Mouse (Mus musculus): ENCODE data around the gene Mrps34. TPM values are rescaled to one million over a fixed set of nuclear protein-coding genes. Genes with fewer than 3 reads are reported as not detected.

Mrps34 gene
- polyA plus RNA-seq, 1 experiment from 2014 or later, result 110 TPM

DNA sequence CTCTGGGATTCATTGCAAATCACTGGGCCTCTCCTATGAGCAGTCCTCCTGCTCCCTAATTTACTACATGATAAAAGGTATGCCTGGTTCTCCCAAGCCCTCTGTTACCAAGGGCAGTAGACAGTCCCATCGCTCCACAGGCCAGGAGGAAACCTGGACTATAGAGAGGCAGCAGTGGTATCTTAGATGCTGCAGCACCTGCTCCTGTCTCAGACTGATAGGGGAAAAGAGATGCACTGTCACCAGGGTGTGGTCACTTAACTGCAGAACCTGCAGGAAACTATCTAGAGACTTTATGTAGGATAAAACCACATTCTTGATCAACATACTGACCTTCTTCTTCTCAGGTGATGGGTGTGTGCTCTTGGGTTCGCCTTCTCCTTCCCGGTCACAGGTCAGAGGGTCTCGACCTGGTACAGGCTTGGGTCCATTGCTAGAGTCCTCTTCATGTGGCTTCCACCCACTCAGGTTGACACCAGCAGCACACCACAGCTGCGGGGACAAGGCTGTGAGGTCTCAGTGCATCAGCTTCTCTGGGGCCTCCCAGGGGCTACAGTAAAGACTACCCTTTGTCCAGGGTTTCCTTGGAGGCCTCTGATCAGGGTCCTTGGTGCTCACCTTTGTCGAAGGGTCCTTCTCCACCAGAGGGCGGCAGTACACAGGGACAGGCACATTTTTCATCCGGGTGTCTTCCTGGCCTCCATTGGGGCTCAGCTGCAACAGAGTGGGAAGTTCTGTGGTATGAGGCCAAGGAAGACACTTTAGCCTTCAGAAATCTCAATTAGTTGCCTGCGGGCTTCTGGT lies 8.0 kb downstream of the Mrps34 start:
- peak; percentile 65 for DNase-seq (ENCODE audit: low spot score)
- Histone ChIP-seq H3K9me3 (ENCODE audit: control insufficient read depth, low read length) (no peaks in the 10 kb centered on the region), H3K36me3 (ENCODE audit: control insufficient read depth, insufficient read depth, low read length) (peaks cover 100% of the 10 kb centered on the region), H3K27ac (ENCODE audit: low read depth) (no peak overlapping the region), H3K27me3 (replicated peaks; ENCODE audit: control insufficient read depth, insufficient read depth, low read length) (no peaks in the 10 kb centered on the region), H3K4me3 (ENCODE audit: low read depth, low read length) (no peak overlapping the region), H3K4me2 (ENCODE audit: low read length) (no peak overlapping the region), H3K9ac (ENCODE audit: low read length) (no peak overlapping the region), H3K4me1 (replicated peaks; ENCODE audit: control insufficient read depth, insufficient read depth, low read length) (no peaks in the 10 kb centered on the region)
- ATAC-seq (replicated peaks; ENCODE audit: low FRiP score, low TSS enrichment, low read depth), result no peak
- WGBS, result 68% methylated on average over 9 of the region's 9 CpGs

DNA sequence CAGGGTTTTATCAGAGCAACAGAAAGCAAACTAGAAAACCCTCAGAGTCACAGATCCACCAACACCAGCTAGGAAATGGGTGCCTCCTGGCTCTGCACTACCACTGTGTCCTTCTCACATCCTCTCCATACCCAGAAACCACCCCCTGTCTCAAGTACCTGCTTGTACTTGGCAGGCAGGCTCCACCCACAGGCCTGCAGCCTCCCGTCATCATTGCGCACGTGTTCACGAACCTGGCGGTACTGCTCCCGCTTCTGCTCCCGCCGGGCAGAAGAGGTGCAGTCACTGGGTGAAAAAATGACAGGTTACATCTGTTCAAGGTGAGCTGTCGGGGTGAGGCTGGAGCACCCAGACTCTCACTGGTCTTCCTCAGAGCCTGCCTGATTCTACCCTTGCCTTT lies 8.9 kb downstream of the Mrps34 start:
- WGBS, result 89% methylated on average over 9 of the region's 9 CpGs
- Histone ChIP-seq H3K36me3 (ENCODE audit: control insufficient read depth, insufficient read depth, low read length) (peaks cover 100% of the 10 kb centered on the region), H3K27me3 (replicated peaks; ENCODE audit: control insufficient read depth, insufficient read depth, low read length) (no peaks in the 10 kb centered on the region), H3K9me3 (ENCODE audit: control insufficient read depth, low read length) (no peaks in the 10 kb centered on the region), H3K4me3 (ENCODE audit: low read depth, low read length) (no peak overlapping the region), H3K9ac (ENCODE audit: low read length) (no peak overlapping the region), H3K27ac (ENCODE audit: low read depth) (no peak overlapping the region), H3K4me1 (replicated peaks; ENCODE audit: control insufficient read depth, insufficient read depth, low read length) (no peaks in the 10 kb centered on the region), H3K4me2 (ENCODE audit: low read length) (no peak overlapping the region)
- ATAC-seq (replicated peaks; ENCODE audit: low FRiP score, low TSS enrichment, low read depth) (no peak), DNase-seq (ENCODE audit: low spot score) (no peak)

DNA sequence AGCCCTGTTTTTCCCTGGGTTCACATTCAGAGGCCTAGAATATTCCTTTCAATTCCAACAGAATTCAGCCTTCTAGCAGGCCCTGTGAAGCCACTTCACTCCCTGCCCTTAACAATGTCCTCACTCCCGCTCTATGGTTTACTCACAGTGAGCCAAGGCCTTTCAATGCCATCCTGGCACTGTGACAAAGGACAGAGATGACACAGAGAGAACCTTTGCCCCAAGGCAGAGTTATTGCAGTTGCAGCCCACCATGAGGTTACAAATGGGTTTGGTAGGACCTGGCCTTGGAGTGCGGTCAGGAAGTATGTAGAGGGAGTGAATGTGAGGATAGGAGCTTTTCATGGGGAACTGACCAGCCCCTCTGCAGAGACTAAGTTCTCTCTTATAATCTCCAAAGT lies 12.7 kb downstream of the Mrps34 start:
- no peak overlapping the region for H3K4me3 ChIP-seq (ENCODE audit: low read depth, low read length)
- no peak overlapping the region for H3K4me2 ChIP-seq (ENCODE audit: low read length)
- no peak overlapping the region for H3K27ac ChIP-seq (ENCODE audit: low read depth)
- no peak for ATAC-seq (replicated peaks; ENCODE audit: low FRiP score, low TSS enrichment, low read depth)
- DNase-seq (ENCODE audit: low spot score), result no peak
- no peaks in the 10 kb centered on the region for H3K27me3 ChIP-seq (replicated peaks; ENCODE audit: control insufficient read depth, insufficient read depth, low read length)
- no peak overlapping the region for H3K9ac ChIP-seq (ENCODE audit: low read length)
- no peaks in the 10 kb centered on the region for H3K9me3 ChIP-seq (ENCODE audit: control insufficient read depth, low read length)
- no peaks in the 10 kb centered on the region for H3K4me1 ChIP-seq (replicated peaks; ENCODE audit: control insufficient read depth, insufficient read depth, low read length)
- WGBS, result 95% methylated on average over 2 of the region's 2 CpGs
- H3K36me3 ChIP-seq (ENCODE audit: control insufficient read depth, insufficient read depth, low read length), result peaks cover 100% of the 10 kb centered on the region

DNA sequence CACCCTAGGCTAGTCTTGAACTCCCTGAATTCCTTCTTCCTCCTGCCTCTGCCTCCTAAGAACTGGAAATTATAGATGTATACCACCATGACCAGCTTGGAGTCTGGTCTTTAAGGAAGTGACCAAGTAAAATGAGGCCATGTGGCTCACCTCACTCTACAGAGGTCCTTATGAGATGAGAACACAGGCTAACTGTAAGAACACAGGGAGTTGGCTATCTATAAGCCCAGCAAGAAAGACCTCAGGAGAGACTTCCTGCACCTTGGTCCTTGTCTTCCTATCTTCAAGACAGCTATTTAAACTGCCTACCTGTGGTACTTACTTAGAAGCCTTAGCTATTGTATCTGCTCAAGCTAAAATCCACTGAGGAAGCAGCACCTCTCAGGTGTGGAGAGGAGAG lies 19.1 kb downstream of the Mrps34 start:
- H3K27me3 ChIP-seq (replicated peaks; ENCODE audit: control insufficient read depth, insufficient read depth, low read length), result no peaks in the 10 kb centered on the region
- no peak overlapping the region for H3K27ac ChIP-seq (ENCODE audit: low read depth)
- H3K9me3 ChIP-seq (ENCODE audit: control insufficient read depth, low read length), result no peaks in the 10 kb centered on the region
- no peaks in the 10 kb centered on the region for H3K4me1 ChIP-seq (replicated peaks; ENCODE audit: control insufficient read depth, insufficient read depth, low read length)
- H3K4me2 ChIP-seq (ENCODE audit: low read length), result no peak overlapping the region
- H3K9ac ChIP-seq (ENCODE audit: low read length), result no peak overlapping the region
- DNase-seq (ENCODE audit: low spot score) (no peak), ATAC-seq (replicated peaks; ENCODE audit: low FRiP score, low TSS enrichment, low read depth) (no peak)
- H3K36me3 ChIP-seq (ENCODE audit: control insufficient read depth, insufficient read depth, low read length), result peaks cover 98% of the 10 kb centered on the region
- no peak overlapping the region for H3K4me3 ChIP-seq (ENCODE audit: low read depth, low read length)

DNA sequence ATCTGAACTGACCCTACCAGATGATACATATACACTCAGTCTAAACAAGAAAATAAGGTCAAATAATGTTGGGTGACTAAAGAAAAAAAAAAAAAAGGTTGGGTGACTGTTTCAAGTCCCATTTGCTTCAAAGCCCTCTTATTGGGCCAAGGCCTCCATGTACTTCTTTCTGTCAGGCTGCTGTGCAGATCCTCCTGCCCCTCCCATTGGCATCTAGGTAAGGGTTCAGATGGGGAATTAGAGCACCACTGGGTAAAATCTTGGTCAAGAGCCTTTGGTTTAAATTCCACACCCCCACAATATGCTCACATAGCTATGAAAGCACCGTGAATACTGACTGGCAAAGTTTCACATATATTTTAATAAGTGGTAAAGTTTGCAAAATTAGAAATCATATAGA lies 28.3 kb downstream of the Mrps34 start:
- ATAC-seq (replicated peaks; ENCODE audit: low FRiP score, low TSS enrichment, low read depth), result no peak
- Histone ChIP-seq H3K9ac (ENCODE audit: low read length) (no peak overlapping the region), H3K4me3 (ENCODE audit: low read depth, low read length) (no peak overlapping the region), H3K4me2 (ENCODE audit: low read length) (no peak overlapping the region), H3K4me1 (replicated peaks; ENCODE audit: control insufficient read depth, insufficient read depth, low read length) (no peaks in the 10 kb centered on the region), H3K27ac (ENCODE audit: low read depth) (no peak overlapping the region), H3K36me3 (ENCODE audit: control insufficient read depth, insufficient read depth, low read length) (peaks cover 98% of the 10 kb centered on the region), H3K27me3 (replicated peaks; ENCODE audit: control insufficient read depth, insufficient read depth, low read length) (no peaks in the 10 kb centered on the region), H3K9me3 (ENCODE audit: control insufficient read depth, low read length) (no peaks in the 10 kb centered on the region)
- no peak for DNase-seq (ENCODE audit: low spot score)
- WGBS, result 100% methylated on average over 1 of the region's 1 CpGs

DNA sequence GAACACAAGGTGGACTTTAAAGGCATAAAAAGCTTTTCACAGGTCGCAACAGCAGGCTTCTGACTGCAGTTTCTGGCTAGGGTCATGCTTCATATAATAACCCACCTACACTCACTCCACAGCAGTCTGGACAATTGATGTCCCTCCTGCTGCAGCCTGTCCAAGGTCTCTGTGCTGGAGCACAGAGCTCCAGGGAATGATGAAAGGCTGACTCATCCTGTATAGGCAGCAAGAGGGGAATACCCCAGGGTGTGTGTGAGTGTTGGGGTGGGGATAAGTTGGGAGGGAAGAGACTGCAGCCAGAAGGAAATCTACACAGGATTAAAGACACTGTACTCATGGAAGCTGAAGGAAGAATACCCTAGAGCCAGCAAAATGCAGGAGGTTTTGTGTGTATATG lies 34.6 kb downstream of the Mrps34 start:
- Histone ChIP-seq H3K4me1 (replicated peaks; ENCODE audit: control insufficient read depth, insufficient read depth, low read length) (0 out of 2 replicates have a peak, but pooled peaks cover 3% of the 10 kb centered on the region), H3K9ac (ENCODE audit: low read length) (no peak overlapping the region), H3K4me2 (ENCODE audit: low read length) (no peak overlapping the region), H3K9me3 (ENCODE audit: control insufficient read depth, low read length) (no peaks in the 10 kb centered on the region), H3K27me3 (replicated peaks; ENCODE audit: control insufficient read depth, insufficient read depth, low read length) (no peaks in the 10 kb centered on the region), H3K36me3 (ENCODE audit: control insufficient read depth, insufficient read depth, low read length) (peaks cover 39% of the 10 kb centered on the region), H3K4me3 (ENCODE audit: low read depth, low read length) (no peak overlapping the region), H3K27ac (ENCODE audit: low read depth) (no peak overlapping the region)
- WGBS, result 88% methylated on average over 1 of the region's 1 CpGs
- no peak for ATAC-seq (replicated peaks; ENCODE audit: low FRiP score, low TSS enrichment, low read depth)
- no peak for DNase-seq (ENCODE audit: low spot score)

DNA sequence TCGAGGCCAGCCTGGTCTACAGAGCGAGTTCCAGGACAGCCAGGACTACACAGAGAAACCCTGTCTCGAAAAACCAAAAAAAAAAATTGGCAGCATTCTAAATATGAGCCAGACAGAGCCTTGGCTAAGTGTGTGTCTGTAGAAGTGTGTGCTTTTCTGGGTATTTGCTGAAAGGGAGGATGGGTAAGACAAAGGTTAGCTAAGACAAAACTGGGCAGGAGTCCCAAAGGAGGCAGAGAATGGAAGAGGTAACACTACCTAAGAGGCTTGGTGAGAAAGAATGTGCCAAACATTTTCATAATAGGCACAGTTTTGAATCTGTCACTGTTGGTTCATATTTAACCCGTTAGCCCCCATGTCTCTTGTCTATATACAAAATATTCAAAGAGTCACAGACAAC lies 37.5 kb downstream of the Mrps34 start:
- no peaks in the 10 kb centered on the region for H3K27me3 ChIP-seq (replicated peaks; ENCODE audit: control insufficient read depth, insufficient read depth, low read length)
- DNase-seq (ENCODE audit: low spot score), result no peak
- H3K4me1 ChIP-seq (replicated peaks; ENCODE audit: control insufficient read depth, insufficient read depth, low read length), result peaks cover 16% of the 10 kb centered on the region
- WGBS, result 91% methylated on average over 4 of the region's 4 CpGs
- H3K36me3 ChIP-seq (ENCODE audit: control insufficient read depth, insufficient read depth, low read length), result peaks cover 10% of the 10 kb centered on the region
- H3K27ac ChIP-seq (ENCODE audit: low read depth), result no peak overlapping the region
- H3K4me2 ChIP-seq (ENCODE audit: low read length), result no peak overlapping the region
- H3K4me3 ChIP-seq (ENCODE audit: low read depth, low read length), result no peak overlapping the region
- ATAC-seq (replicated peaks; ENCODE audit: low FRiP score, low TSS enrichment, low read depth), result no peak
- H3K9ac ChIP-seq (ENCODE audit: low read length), result no peak overlapping the region
- no peaks in the 10 kb centered on the region for H3K9me3 ChIP-seq (ENCODE audit: control insufficient read depth, low read length)

DNA sequence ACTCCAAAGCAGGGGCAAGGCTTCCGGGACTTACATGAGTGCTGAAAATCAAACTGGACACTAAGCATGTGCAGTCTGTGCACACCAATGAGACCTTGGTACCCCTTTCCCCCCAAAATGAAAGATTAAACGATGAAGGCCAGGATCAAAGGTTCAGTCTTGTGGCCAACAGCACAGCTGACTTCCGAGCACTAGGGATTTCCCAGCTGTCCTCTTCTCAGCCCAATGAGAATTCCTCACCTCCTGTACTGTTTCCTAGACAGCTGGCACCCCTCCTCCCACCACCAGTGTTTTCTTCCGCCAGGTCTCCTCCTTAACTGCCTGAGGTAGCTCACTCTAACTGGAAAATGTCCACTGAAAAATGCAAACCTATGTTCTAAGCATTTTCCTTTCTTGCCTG lies 38.2 kb downstream of the Mrps34 start:
- H3K4me3 ChIP-seq (ENCODE audit: low read depth, low read length), result no peak overlapping the region
- no peaks in the 10 kb centered on the region for H3K27me3 ChIP-seq (replicated peaks; ENCODE audit: control insufficient read depth, insufficient read depth, low read length)
- H3K27ac ChIP-seq (ENCODE audit: low read depth), result no peak overlapping the region
- peaks cover 16% of the 10 kb centered on the region for H3K4me1 ChIP-seq (replicated peaks; ENCODE audit: control insufficient read depth, insufficient read depth, low read length)
- 78% methylated on average over 4 of the region's 4 CpGs for WGBS
- no peaks in the 10 kb centered on the region for H3K9me3 ChIP-seq (ENCODE audit: control insufficient read depth, low read length)
- no peak overlapping the region for H3K9ac ChIP-seq (ENCODE audit: low read length)
- ATAC-seq (replicated peaks; ENCODE audit: low FRiP score, low TSS enrichment, low read depth), result no peak
- peaks cover 4% of the 10 kb centered on the region; the same call in 1 of the 2 replicates for H3K36me3 ChIP-seq (ENCODE audit: control insufficient read depth, insufficient read depth, low read length)
- DNase-seq (ENCODE audit: low spot score), result no peak
- no peak overlapping the region for H3K4me2 ChIP-seq (ENCODE audit: low read length)

DNA sequence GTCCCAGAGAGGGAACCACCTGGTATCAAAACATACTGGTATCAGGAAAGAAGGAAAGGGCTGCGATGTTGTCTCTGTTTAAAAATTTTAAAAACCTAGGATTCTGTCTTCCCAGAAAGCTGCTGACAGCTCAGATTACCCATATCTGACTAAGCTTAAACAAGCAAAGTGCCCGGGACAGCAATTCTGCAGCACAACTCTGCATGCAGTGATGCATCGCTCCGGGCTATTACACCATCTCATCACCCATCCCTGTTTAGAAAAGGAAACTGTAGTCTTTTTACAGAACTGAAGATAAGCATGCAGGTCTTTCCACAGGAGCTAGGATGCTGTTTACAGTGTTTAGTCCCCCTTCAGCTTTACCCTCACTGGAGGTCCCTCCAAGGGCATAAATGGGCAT lies 40.0 kb downstream of the Mrps34 start:
- ATAC-seq (replicated peaks; ENCODE audit: low FRiP score, low TSS enrichment, low read depth) (no peak), DNase-seq (ENCODE audit: low spot score) (no peak)
- Histone ChIP-seq H3K4me1 (replicated peaks; ENCODE audit: control insufficient read depth, insufficient read depth, low read length) (peaks cover 16% of the 10 kb centered on the region), H3K27me3 (replicated peaks; ENCODE audit: control insufficient read depth, insufficient read depth, low read length) (no peaks in the 10 kb centered on the region), H3K9ac (ENCODE audit: low read length) (peak overlapping the region; percentile 62; the same call in 1 of the 2 replicates), H3K9me3 (ENCODE audit: control insufficient read depth, low read length) (no peaks in the 10 kb centered on the region), H3K4me2 (ENCODE audit: low read length) (peak overlapping the region; percentile 70), H3K27ac (ENCODE audit: low read depth) (no peak overlapping the region), H3K4me3 (ENCODE audit: low read depth, low read length) (no peak overlapping the region), H3K36me3 (ENCODE audit: control insufficient read depth, insufficient read depth, low read length) (peaks cover 4% of the 10 kb centered on the region; the same call in 1 of the 2 replicates)
- WGBS, result 77% methylated on average over 4 of the region's 4 CpGs

All from intestine, embryonic 14.5 days (tissue).